Mouse (Mus musculus) gastrocnemius, postnatal 10 days (tissue): ENCODE results near the gene Aasdh. TPM values are rescaled to one million over a fixed set of nuclear protein-coding genes. Genes with fewer than 3 reads are reported as not detected.

Source experiments
- DNase-seq: peaks from one replicate; pipeline ENCODE4 v3.0.0; 2021; ENCODE audit warnings: mixed read lengths
- total RNA-seq, 2 experiments: library from RNA; stranded (reverse); gene quantifications; 2 replicates each; pipeline ENCODE4 v1.2.3; 2021

Gene Aasdh
- total RNA-seq, 2 experiments from 2014 or later = 10.6 to 12.2 TPM

GRCm38 (mm10) chr5:76839786-76840185 lies 65.5 kb downstream of the Aasdh start:
- no peak for DNase-seq

GRCm38 (mm10) chr5:76837018-76837417 lies 68.3 kb downstream of the Aasdh start:
- no peak for DNase-seq

GRCm38 (mm10) chr5:76832529-76833210 lies 72.6 kb downstream of the Aasdh start:
- DNase-seq = no peak

- no peak for DNase-seq
Measured at GRCm38 (mm10) chr5:76828527-76829240, 76.6 kb downstream of the Aasdh start.

Other genes with a start within 250 kb of the Aasdh start
- gene C530008M17Rik, start 249.0 kb downstream of the Aasdh start, total RNA-seq = 10 to 100 TPM in 1 of 2 experiments, 1 to 10 TPM in 1; 9.1 to 10.7 TPM
- gene Paics, start 45.8 kb upstream of the Aasdh start, total RNA-seq = 100 to 1,000 TPM; 141 to 143 TPM
- gene Ppat, start 46.1 kb upstream of the Aasdh start, total RNA-seq = 10 to 100 TPM; 35.0 to 35.3 TPM
- 10 to 100 TPM; 67.8 to 75.8 TPM for gene Srp72, start 69.2 kb upstream of the Aasdh start, total RNA-seq
- gene Arl9, start 98.5 kb upstream of the Aasdh start, total RNA-seq = not detected
- gene Thegl, start 110.5 kb upstream of the Aasdh start, total RNA-seq = not detected
- gene Hopx, start 209.6 kb upstream of the Aasdh start, total RNA-seq = 10 to 100 TPM; 11.2 to 13.9 TPM